Mouse (Mus musculus): ENCODE measurements at regions not wholly inside any gene's neighbourhood (a gene's known extent, or its start where the extent isn't known, plus 50 kb on each side); places are given as distances from the start of the nearest gene placed in this dataset.

- no peak for TF ChIP-seq CTCF (IDR thresholded peaks at IDR 0.05; ENCODE audit: low read depth, low read length)
- TF ChIP-seq POLR2A (IDR thresholded peaks at IDR 0.05; ENCODE audit: insufficient read depth, low read length), result no peak
- TF ChIP-seq EP300 (IDR thresholded peaks at IDR 0.05; ENCODE audit: insufficient read depth, low read depth, low read length), result no peak
Observed at GRCm38 (mm10) chr16:51109864-51110263, 518.9 kb upstream of the Ccdc54 start.
